Mouse (Mus musculus) myocyte (in vitro differentiated cells): ENCODE measurements around the gene Pam.

Source experiments
- CEBPB ChIP-seq: IDR thresholded peaks from 2 replicates; pipeline ENCODE4 v1.6.1; 2011; ENCODE audit warnings: mild to moderate bottlenecking, moderate library complexity; ENCODE audit not compliant: poor library complexity, insufficient read depth, severe bottlenecking
- E2F4 ChIP-seq: IDR thresholded peaks from one replicate; pipeline ENCODE4 v1.6.1; 2011; ENCODE audit warnings: mild to moderate bottlenecking, control low read depth, moderate library complexity; ENCODE audit not compliant: insufficient read depth
- MAX ChIP-seq: IDR thresholded peaks from one replicate; pipeline ENCODE4 v1.6.1; 2011; ENCODE audit warnings: low read depth, mild to moderate bottlenecking, control low read depth
- MYOD1 ChIP-seq, 3 experiments: IDR thresholded peaks; one replicate each; pipeline ENCODE4 v1.6.1; 2011; ENCODE audit warnings: control low read depth in 2 of 3, low read depth in 2 of 3, mild to moderate bottlenecking in 2 of 3, moderate library complexity in 1 of 3; ENCODE audit not compliant: insufficient read length in 2 of 3, control insufficient read depth in 1 of 3
- MYOG ChIP-seq, 3 experiments: IDR thresholded peaks; one replicate each; pipeline ENCODE4 v1.6.1; 2011; ENCODE audit warnings: control low read depth in 2 of 3, low read depth in 2 of 3, mild to moderate bottlenecking in 2 of 3; ENCODE audit not compliant: insufficient read length in 2 of 3, control insufficient read depth in 1 of 3, insufficient read depth in 1 of 3
- POLR2A ChIP-seq: IDR thresholded peaks from one replicate; pipeline ENCODE4 v1.6.1; 2011; ENCODE audit warnings: low read depth, mild to moderate bottlenecking, control low read depth, moderate library complexity; ENCODE audit not compliant: insufficient read length
- POLR2AphosphoS2 ChIP-seq: IDR thresholded peaks from one replicate; pipeline ENCODE4 v1.6.1; 2011; ENCODE audit warnings: low read depth, control low read depth; ENCODE audit not compliant: insufficient read length
- REST ChIP-seq: IDR thresholded peaks from one replicate; pipeline ENCODE4 v1.6.1; 2011; ENCODE audit warnings: mild to moderate bottlenecking, control low read depth, moderate library complexity; ENCODE audit not compliant: insufficient read depth, insufficient read length
- SRF ChIP-seq: IDR thresholded peaks from one replicate; pipeline ENCODE4 v1.6.1; 2011; ENCODE audit warnings: low read depth; ENCODE audit not compliant: control insufficient read depth, insufficient read length
- TCF12 ChIP-seq: IDR thresholded peaks from one replicate; pipeline ENCODE4 v1.6.1; 2011; ENCODE audit warnings: mild to moderate bottlenecking, control low read depth; ENCODE audit not compliant: poor library complexity, insufficient read depth, severe bottlenecking
- USF1 ChIP-seq: IDR thresholded peaks from one replicate; pipeline ENCODE4 v1.6.1; 2011; ENCODE audit warnings: low read depth, mild to moderate bottlenecking, control low read depth, moderate library complexity

- TF ChIP-seq MAX = no peak
- no peak for TF ChIP-seq POLR2A
- no peak for TF ChIP-seq E2F4
- TF ChIP-seq TCF12 = no peak
- TF ChIP-seq USF1 = no peak
- no peak for TF ChIP-seq CEBPB
- no peak for TF ChIP-seq POLR2AphosphoS2
- no peak for TF ChIP-seq MYOG (IDR thresholded peaks at IDR 0.05; ENCODE audit: control insufficient read depth in 1 of 3, insufficient read depth in 1 of 3, insufficient read length in 2 of 3, low read depth in 2 of 3)
- no peak for TF ChIP-seq SRF
- TF ChIP-seq MYOD1 (IDR thresholded peaks at IDR 0.05; ENCODE audit: control insufficient read depth in 1 of 3, insufficient read length in 2 of 3, low read depth in 2 of 3) = no peak
- TF ChIP-seq REST = no peak
Observed at GRCm38 (mm10) chr1:97942966-97943365, 152.5 kb downstream of the Pam start.
